Mouse (Mus musculus): ENCODE measurements around the gene 4931406P16Rik. TPM values are rescaled to one million over a fixed set of nuclear protein-coding genes. Genes with fewer than 3 reads are reported as not detected.

The 4931406P16Rik gene
- total RNA-seq, 2 experiments from 2014 or later: 89.3 to 90.7 TPM

DNA sequence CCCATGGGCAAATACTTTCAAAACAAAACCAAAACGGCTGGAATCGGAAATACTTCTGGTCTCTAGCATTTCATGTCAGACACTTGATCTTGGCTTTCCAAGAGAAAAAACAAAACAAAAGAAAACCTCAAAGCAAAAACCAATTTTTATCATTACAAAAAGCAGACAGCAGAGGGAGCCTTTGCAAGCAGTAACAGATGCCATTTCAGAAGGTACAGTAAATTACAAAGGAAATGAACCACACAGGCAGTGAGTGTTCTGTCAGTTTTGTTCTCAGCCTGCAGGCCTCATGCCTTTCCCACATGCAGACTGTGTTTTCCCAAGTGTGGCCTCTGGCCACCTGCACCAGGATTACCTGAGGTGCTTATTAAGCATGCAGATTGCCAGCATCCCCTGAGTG lies 61.3 kb downstream of the 4931406P16Rik start:
- DNase-seq (ENCODE audit: low spot score in 2 of 2): no peak

DNA sequence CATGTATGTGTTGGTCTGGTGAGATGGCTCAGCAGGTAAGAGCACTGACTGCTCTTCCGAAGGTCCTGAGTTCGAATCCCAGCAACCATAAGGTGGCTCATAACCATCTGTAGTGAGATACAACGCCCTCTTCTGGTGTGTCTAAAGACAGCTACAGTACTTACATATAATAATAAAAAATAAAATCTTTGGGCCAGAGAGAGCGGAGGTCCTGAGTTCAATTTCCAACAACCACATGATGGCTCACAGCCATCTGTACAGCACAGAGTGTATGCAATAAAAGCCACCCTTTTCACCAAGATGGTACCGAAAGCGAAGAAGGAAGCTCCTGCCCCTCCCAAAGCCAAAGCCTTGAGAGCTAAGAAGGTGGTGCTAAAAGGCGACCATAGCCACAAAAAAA lies 62.6 kb downstream of the 4931406P16Rik start, which contains the start of gene Gm6096:
Gene Gm6096 (plus strand): TSS at position 301 of the 400 bp plus-strand sequence.
- DNase-seq (ENCODE audit: low spot score in 2 of 2): no peak

DNA sequence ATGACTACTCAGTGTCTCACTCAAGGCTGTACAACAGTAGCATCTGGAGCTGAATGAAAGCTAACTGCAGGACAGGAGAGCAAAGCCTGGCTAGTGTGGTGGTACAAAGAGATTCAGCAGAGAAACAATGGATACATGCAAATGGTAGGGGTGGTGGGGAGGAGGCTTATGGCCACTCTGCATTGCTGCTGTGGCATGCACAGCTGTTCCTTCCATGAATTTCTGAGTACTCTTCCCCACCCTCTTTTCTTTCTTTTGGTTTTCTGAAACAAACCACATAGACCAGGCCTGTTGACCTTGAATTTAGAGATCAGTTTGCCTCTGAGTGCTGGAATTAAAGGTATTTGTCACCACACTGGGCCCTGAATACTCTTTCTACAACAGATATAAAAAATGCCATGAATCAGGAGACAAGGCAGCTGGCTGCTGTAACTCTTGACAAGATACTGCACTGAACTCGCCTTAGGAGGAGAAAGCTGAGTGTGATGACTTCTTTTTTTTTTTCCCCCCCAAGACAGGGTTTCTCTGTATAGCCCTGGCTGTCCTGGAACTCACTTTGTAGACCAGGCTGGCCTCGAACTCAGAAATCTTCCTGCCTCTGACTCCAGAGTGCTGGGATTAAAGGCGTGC lies 66.4 kb downstream of the 4931406P16Rik start:
- no peak for DNase-seq (ENCODE audit: low spot score in 2 of 2)

DNA sequence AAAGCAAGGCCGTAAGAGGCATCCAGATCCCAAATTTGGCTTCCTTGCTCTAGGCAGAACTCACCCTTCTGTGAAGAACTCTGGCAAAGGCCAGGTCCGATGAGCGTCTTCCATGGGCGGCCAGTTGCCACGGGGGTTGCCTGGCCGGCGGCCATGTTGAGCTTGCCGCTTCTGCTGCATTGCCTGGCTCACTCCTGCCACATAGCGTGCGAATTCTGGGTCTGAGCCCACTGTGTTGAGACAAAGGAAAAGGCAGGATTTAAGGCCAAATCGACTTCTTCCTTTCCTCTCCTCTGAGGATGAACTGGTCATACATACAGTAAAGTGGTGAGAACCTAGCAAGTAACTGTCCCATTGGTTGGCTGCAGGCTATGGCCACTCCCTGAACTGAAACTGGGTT lies 71.2 kb downstream of the 4931406P16Rik start:
- no peak for DNase-seq (ENCODE audit: low spot score in 2 of 2)

DNA sequence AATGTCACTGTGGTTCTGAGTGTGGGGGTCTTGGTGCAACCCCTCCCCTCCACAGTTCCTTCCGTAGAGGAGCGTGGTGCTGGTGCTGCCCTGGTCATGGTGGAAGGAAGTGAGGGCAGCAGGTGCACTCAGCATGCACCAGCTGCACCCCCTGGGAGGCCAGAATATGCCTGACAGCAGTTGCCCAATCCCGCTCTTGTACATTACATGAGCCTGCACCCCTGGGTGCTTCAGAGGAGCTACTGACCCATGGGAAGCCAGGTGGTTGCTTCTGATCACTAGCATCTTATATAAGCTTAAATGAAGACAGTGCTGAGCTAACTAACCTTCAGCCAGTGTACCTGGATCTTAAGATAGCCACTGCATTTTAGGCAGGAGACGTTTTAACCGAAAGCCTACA lies 75.3 kb downstream of the 4931406P16Rik start:
- no peak for DNase-seq (ENCODE audit: low spot score in 2 of 2)

DNA sequence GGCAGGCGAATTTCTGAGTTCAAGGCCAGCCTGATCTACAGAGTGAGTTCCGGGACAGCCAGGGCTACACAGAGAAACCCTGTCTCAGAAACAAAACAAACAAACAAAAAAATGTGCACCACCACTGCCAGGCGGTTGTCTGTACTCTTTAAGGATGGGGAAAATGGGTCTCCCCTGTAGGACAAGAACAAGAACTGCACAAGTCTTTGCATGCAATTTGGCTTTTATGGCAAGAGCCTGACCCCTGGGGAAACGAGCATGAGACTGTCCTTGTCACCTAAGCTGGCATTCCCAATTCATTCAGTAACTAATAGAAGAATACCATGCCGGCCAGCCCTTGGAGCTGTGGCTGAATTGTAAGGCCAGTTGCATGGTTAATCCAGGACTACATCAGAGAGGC lies 77.7 kb downstream of the 4931406P16Rik start:
- no peak for DNase-seq (ENCODE audit: low spot score in 2 of 2)

DNA sequence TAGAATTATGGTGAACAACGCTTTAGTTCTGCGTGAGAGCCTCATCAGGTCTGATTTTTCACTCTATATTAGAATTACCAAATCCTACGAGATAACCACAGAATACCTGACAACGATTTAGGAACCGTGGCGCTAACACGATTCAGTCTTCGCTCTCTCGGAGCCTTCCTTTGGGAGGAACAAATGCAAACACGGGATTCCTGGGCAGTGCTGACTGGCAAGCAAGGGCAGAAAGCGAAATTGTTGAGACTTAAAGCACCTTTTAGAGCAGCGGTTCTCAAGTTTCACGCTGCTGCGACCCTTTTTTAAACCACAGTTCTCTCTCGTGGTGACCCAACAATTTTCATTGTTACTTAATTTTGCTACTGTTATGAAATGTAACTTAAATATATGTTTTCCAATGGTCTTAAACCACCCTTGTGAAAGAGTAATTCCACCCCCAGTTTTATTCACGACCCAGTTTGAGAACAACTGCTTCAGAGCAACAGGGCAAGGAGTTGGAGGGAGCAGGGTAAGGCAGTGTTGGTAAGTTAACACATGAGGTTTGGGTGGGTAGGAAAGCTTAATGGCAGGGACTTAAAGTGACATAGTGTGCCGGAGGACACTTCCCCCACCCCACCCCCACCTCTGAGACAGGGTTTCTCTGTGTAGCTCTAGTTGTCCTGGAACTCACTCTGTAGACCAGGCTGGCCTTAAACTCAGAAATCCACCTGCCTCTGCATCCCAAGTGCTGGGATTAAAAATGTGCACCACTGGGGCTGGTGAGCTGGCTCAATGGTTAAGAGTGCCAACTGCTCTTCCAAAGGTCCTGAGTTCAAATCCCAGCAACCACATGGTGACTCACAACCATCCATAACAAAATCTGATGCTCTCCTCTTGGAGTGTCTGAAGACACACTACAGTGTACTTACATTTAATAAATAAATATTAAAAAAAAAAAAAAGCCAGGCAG lies 78.5 kb downstream of the 4931406P16Rik start:
- no peak for DNase-seq (ENCODE audit: low spot score in 2 of 2)

DNA sequence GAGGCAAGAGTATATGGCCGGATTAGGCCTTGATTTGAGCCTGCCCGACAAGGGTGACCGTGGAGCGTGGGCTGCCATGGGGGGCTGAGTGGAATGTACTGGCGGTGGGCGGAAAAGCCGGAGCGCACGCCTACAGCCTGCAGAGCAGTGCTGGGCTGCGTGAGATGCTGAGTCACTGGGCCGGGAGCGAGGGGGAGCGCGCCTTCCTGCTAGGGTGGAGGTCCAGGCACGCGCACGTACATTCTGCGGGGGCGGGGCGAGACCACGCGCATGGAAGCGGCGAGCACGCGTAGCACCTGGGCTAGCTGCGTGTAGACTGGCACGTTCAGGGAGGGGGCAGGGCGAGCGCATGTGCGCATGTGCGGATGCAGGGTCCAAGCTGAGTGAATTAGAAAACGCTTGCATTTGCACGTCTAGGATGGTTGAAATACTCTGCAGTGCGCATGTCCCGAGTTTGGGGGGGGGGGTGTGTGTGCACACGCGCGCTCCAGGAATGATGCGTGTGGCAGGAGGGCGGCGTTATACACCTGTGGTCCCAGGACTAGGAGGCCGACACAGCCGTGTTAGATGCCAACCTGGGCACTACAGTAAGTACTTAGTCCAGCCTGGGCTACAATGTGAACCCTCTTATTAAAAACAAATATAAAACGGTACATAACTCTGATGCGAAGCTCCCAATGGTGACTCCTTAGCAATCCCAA lies 79.3 kb downstream of the 4931406P16Rik start:
- peak; percentile 96 to 98 for DNase-seq (ENCODE audit: low spot score in 2 of 2)

DNA sequence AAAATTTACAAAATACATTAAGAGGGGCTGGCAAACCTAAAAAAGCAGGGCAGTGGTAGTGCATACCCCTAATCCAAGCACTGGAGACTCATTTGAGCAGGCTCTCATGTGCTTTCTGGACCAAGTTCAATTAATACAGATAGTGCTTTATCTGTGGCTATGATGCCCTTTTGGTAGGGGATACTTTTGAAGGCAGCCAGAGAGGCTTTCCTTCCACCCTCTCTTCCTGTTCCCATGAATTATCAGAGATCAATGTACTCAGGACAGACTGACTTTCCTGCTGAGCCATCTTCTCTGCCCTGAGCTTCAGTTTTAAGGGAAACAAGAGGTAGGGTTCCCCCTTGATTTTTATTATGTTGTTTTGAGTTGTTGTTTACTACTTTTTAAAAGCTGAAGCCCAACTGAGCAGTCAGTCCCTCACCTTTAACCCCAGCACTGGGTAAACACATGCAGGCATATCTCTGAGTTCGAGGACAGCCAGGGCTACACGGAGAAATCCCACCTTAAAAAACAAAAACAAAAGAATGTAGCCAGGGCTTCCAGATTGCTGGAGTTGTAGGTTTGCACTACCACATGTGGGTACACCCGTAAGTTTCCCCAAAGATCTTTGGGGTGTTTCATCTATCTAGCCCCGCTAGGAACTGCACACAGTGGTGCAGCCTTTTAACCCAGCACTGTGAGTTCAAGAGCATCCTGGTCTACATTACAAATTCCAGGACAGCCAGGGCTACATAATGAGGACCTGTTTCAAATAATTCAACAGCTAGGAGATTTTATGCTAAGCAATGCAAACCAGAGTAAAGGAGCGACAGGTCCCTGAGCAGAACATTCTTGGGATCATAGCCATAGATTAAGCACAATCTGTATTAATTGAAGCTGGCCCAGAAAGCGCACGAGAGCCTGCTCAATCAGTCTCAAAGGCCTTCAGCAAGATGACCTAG lies 80.3 kb downstream of the 4931406P16Rik start:
- no peak for DNase-seq (ENCODE audit: low spot score in 2 of 2)

DNA sequence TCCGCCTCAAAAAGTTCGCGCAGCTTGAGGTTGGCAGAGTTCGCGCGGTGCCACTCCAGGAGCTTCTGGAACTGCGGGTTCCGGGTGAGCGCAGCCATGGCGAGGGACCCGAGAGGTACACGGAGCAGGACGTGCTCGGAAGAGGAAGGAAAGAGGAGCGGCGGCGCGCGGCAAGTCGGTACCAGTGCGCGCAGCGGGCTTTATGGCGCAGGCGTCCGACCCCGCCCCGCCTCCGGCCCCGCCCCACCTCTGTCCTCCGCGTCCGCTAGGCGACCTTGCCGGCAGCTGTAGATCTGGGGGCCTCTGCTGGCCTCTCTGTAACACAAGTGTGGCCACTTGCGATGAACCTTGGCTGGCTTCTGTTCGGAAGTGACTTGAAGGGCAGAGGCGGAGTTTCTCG lies 83.2 kb downstream of the 4931406P16Rik start, which contains the start of gene Gpi1:
Gene Gpi1 (minus strand): TSS at position 221 of the 400 bp plus-strand sequence.
- DNase-seq (ENCODE audit: low spot score in 2 of 2): peak; percentile 62 to 66

DNA sequence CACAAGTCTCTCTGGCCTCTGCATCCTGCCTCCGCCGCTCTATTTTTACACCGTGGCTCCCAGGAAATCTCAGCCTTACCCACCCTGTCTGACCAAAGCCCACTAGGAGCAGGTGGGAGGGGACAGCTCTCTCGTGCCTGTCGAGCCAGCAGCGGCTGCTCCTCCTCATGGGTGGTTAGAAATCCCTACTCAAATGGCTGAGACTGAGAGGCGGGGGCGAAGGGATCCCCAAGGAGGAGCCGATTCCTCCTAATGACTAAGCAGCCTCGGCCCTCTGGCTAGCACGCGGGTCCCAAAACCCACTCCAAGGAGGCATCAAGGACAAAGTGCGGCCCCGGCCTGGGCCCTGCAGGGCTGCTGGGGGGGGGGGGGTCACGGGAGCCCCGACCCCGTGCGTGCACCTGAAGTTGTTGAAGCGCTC lies 83.7 kb downstream of the 4931406P16Rik start:
- DNase-seq (ENCODE audit: low spot score in 2 of 2): peak in 1 of 2 experiments; percentile 24

DNA sequence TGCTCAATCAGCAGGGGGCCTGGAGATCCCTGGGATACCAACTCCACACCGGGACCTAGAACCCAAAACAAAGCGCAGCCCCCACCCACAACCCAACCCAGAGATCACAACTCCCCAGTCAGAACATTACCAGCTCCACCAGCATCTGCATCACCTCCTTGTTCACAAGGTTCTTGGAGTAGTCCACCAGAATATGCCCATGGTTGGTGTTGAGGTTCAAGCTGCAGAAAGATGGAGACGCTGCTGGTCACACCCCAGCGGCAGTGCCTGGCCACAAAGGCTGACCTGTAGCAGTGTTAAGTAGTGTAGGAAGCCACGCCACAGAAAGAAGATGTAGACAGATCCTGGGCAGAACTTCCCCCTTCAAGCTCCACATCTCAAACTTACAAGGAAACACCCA lies 84.2 kb downstream of the 4931406P16Rik start:
- no peak for DNase-seq (ENCODE audit: low spot score in 2 of 2)

DNA sequence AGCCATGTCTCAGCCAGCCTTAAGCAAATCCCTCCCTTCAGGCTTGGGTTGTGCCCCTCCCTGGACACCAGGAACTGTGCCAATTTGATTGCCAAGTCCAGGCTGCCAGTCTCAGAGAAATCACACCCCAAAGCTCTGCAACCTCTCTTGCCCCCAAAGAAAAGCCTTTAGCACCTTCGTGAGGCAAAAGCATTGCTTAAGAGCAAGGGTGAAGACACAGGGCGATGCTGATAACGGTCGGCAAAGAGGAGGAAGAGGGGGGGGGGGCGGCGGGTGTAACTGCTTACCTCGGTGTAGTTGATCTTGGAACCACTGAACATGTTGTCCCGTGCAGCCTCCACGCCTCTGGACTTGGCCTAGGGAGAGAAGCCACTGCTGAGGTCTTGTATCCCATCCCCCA lies 84.7 kb downstream of the 4931406P16Rik start:
- no peak for DNase-seq (ENCODE audit: low spot score in 2 of 2)

DNA sequence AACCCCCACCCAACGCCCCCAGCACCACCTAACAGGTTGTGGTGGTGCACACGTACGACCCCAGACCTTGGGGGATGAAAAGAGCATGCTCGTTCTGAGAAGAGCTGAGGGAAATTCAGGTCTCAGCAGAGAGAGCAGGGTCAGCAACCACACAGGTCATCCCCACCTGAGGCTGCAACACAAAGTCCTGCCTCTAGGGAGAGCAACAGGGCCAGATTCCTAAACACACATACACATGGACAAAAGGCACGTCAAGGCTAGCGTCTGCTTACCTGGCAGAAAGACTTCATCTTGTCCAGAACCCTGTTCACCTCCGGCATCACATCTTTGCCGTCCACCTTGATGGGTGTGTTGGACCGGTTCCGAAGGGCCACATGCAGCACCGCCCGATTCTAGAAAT lies 86.5 kb downstream of the 4931406P16Rik start:
- no peak for DNase-seq (ENCODE audit: low spot score in 2 of 2)

DNA sequence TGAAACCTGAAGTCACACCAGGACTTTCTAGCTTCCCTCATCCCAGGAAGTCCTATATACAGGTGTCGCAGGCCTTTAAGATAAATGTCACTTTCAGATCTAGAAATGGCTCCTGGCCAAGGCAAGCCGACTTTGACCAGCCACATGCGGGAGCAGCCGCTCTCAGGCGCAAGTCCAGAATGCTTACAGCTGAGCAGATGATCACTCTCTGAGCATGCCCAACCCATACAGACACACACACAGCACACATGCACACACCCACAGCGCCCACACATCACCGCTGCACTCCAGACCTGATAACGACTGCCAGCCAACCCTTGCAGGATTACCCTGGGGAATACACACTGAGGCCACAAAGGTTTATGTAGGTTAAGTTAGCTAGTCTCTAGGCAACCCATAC lies 87.3 kb downstream of the 4931406P16Rik start:
- no peak for DNase-seq (ENCODE audit: low spot score in 2 of 2)

DNA sequence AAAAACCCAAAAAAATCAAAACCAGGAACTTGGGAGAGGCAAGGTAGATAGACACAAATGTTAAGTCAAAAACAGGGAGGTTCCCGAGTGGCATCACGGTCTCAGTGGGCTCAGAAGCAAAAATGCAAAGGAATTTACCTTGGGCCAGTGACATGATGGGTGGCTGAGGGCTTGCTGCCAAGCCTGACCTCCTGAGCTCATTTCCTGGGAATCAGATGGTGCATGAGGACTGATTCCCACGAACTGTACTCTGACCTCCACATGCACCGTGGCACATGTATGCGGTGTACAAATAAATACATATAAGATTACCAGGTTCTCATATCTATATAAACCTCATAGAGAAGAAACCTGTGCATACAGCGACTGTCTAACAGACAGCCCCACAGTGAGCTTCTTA lies 89.0 kb downstream of the 4931406P16Rik start:
- no peak for DNase-seq (ENCODE audit: low spot score in 2 of 2)

DNA sequence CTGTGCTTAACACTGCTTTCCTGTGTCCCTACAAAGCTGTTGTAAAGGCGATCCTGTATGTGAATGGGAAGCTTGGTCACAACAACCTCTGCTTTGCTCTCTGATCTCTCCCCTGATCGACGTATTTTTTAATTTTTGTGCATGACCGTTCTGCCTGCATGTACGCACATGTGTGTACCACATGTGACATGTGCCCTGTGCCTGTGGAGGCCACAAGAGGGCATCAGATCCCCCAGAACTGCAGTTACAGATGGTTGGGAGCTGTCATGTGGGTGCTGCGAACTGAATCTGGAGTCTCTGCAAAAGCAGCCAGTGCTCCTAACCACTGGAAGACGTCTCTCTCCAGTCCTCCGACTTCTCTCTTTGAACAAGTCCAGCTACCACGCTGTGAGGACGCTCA lies 91.0 kb downstream of the 4931406P16Rik start:
- DNase-seq (ENCODE audit: low spot score in 2 of 2): no peak

DNA sequence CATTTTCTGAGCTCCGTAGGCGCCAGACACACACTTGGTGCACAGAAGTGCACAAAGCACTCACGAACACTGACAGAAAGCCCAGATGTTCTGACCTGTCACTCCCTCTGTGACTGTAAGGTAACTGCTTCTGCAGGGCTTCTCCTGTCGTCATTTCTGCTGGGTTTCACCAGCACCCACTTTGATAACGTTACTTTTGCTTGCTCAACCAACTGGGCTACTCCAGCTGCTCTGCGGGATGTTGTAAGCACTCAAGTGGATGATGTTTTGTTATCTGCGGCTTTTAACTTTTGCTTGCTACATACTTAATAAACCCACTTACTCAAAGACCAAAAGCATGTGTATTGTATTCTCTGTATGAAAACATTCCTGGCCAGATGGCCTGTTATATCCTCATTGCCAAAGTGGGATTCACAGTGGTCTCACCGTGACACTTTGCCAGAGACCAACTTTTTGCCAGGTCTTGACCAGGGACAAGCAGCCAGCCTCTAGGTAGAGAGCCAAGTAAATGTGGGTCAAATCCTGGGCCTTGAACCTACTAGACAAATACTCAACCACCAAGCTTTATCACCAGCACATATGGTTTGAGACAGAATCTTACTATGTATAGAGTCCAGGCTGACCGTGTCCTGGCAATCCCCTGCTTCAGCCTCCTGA lies 91.6 kb downstream of the 4931406P16Rik start:
- DNase-seq (ENCODE audit: low spot score in 2 of 2): no peak

DNA sequence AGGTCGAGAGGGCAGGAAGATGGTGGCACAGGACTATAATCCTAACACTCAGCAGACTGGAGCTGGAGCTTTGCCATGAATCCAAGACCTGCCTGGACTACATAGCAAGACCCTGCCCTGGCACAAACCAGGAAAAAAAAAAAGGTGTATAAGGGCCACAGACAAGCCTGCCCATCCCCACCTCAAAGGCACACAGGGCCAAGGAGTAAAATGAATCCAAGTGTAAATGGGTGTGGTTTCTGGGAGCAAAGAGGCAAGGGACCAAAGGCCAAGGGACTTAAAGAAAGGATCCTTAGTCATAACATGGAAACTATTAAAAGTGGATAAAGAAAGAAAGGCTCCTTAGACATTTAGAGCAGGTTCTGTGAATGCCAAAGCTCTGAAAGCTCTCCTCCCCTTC lies 94.9 kb downstream of the 4931406P16Rik start:
- no peak for DNase-seq (ENCODE audit: low spot score in 2 of 2)

DNA sequence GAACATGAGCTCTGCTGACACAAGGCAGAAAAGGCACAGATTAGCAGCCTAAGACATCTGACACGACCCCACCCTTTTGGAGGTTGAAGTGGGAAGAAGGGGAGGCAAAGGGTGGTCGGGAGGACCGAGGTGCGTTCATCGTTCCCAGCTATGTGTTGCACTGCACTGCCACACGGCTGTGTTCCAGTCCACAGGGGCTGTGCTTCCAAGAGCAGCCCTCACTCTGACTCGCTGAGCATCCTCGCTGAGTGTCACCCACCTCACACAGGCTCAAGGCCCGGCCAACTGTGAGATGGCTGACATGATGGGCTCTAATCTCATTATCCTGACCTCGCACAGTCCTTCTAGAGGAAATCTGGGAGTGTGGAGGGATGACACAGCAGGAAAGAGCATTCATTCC lies 96.9 kb downstream of the 4931406P16Rik start:
- no peak for DNase-seq (ENCODE audit: low spot score in 2 of 2)

Data from adrenal gland, postnatal 4 days (tissue).